Mouse (Mus musculus) olfactory bulb, adult 2 months (tissue): Measurements from ENCODE around the gene Usp46.

Experiments used
- CTCF ChIP-seq: fragments of 200-500 bp; IDR thresholded peaks from 2 replicates; pipeline ENCODE4 v1.5.1; 2012; ENCODE audit warnings: low read depth, mild to moderate bottlenecking, low read length, moderate library complexity; ENCODE audit not compliant: insufficient read depth
- POLR2A ChIP-seq: fragments of 200-500 bp; IDR thresholded peaks from 2 replicates; pipeline ENCODE4 v1.6.1; 2012; ENCODE audit warnings: mild to moderate bottlenecking, low read depth, low read length, moderate library complexity; ENCODE audit not compliant: insufficient read depth

DNA sequence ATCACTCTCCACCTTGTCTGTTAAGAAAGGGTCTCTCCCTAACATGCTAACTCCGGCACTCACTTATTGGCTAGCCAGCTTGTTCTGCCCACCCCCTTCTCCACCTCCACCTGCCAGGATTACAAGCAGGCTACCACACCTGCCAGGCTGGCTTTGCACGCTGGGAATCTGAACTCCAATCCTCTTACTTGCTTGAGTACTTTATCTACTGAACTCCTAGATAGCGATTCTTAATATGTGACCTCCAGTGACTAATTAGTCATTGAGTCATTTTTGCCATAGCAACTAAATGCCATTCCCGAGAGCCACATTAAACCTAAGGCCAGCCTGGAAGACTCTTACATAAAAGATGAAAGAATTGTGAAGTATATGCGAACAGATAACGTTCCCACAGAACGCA is 38.4 kb downstream of the Usp46 start:
- TF ChIP-seq CTCF: no peak
- no peak for TF ChIP-seq POLR2A
